Mouse (Mus musculus): Measurements from ENCODE around the gene Il17rc.

The Il17rc gene

GRCm38 (mm10) chr6:113499346-113499745 is 28.1 kb downstream of the Il17rc start:
- CTCF ChIA-PET: no interaction called here
- POLR2A ChIA-PET: interaction anchor here in 1 of 4 experiments (1.2 kb wide), 1 partner anchor 16 kb away, joined by 4 read pairs; no protein-coding TSS in a partner anchor

- CTCF ChIA-PET: interaction anchor here in 3 of 4 experiments (0.8 to 1.8 kb wide), 6 partner anchors 7 to 77 kb away, joined by 3 to 10 read pairs (median 4); no protein-coding TSS in a partner anchor
- POLR2A ChIA-PET: interaction anchor here (0.6 to 4.2 kb wide), 34 partner anchors 7 to 425 kb away, joined by 3 to 38 read pairs (median 4); partner anchors contain the start of genes Emc3 (in 2 of the 4), Fancd2 (in 2 of the 4), Creld1 (in 1 of the 4) and Fancd2os (in 1 of the 4)
Observed at GRCm38 (mm10) chr6:113501388-113502084, 30.3 kb downstream of the Il17rc start, which contains the start of gene Prrt3. Gene Prrt3 (minus strand): TSS chr6:113501931.

- ChIA-PET CTCF (interaction anchor here in 3 of 4 experiments (0.6 to 1.8 kb wide), 5 partner anchors 8 to 921 kb away, joined by 3 to 10 read pairs (median 4); no protein-coding TSS in a partner anchor), POLR2A (interaction anchor here (0.5 to 4.2 kb wide), 29 partner anchors 8 to 266 kb away, joined by 3 to 38 read pairs (median 4); partner anchors contain the start of genes Creld1 (in 1 of the 4), Emc3 (in 1 of the 4), Fancd2 (in 1 of the 4) and Fancd2os (in 1 of the 4))
Observed at GRCm38 (mm10) chr6:113502801-113503200, 31.6 kb downstream of the Il17rc start.

GRCm38 (mm10) chr6:113505689-113506088 is 34.5 kb downstream of the Il17rc start:
- POLR2A ChIA-PET: interaction anchor here in 3 of 4 experiments (0.5 to 1.5 kb wide), 15 partner anchors 11 to 245 kb away, joined by 3 to 8 read pairs (median 3); partner anchors contain the start of gene Fancd2os (in 1 of the 3)
- CTCF ChIA-PET: interaction anchor here in 2 of 4 experiments (0.6 to 2.2 kb wide), 5 partner anchors 11 to 745 kb away, joined by 3 to 9 read pairs (median 4); no protein-coding TSS in a partner anchor

- ChIA-PET CTCF (interaction anchor here in 1 of 4 experiments (2.2 kb wide), 1 partner anchor 13 kb away, joined by 9 read pairs; no protein-coding TSS in a partner anchor), POLR2A (interaction anchor here in 3 of 4 experiments (0.7 to 1.5 kb wide), 4 partner anchors 12 to 27 kb away, joined by 3 to 4 read pairs (median 3); no protein-coding TSS in a partner anchor)
Observed at GRCm38 (mm10) chr6:113507130-113507529, 35.9 kb downstream of the Il17rc start.

- ChIA-PET CTCF (interaction anchor here in 3 of 4 experiments (1.2 to 1.3 kb wide), 3 partner anchors 14 kb away, joined by 3 to 6 read pairs (median 4); no protein-coding TSS in a partner anchor), POLR2A (interaction anchor here in 3 of 4 experiments (0.6 to 1.7 kb wide), 11 partner anchors 11 to 432 kb away, joined by 3 to 9 read pairs (median 4); partner anchors contain the start of genes Emc3 (in 1 of the 3) and Fancd2 (in 1 of the 3))
Observed at GRCm38 (mm10) chr6:113508272-113508946, 37.2 kb downstream of the Il17rc start.

- ChIA-PET POLR2A (interaction anchor here in 2 of 4 experiments (0.6 to 1.7 kb wide), 8 partner anchors 11 to 433 kb away, joined by 3 to 9 read pairs (median 3); partner anchors contain the start of genes Emc3 (in 1 of the 2) and Fancd2 (in 1 of the 2)), CTCF (interaction anchor here in 3 of 4 experiments (1.2 to 1.3 kb wide), 3 partner anchors 14 to 15 kb away, joined by 3 to 6 read pairs (median 4); no protein-coding TSS in a partner anchor)
Observed at GRCm38 (mm10) chr6:113508947-113509280, 37.7 kb downstream of the Il17rc start.

- CTCF ChIA-PET: interaction anchor here in 2 of 4 experiments (0.8 to 1.5 kb wide), 2 partner anchors 19 to 44 kb away, joined by 3 to 5 read pairs; no protein-coding TSS in a partner anchor
- POLR2A ChIA-PET: interaction anchor here in 1 of 4 experiments (1.2 to 1.7 kb wide), 4 partner anchors 9 to 32 kb away, joined by 3 to 4 read pairs (median 3); no protein-coding TSS in a partner anchor
Observed at GRCm38 (mm10) chr6:113513944-113514343, 42.7 kb downstream of the Il17rc start.

GRCm38 (mm10) chr6:113514600-113514999 is 43.4 kb downstream of the Il17rc start:
- POLR2A ChIA-PET: interaction anchor here in 1 of 4 experiments (1.2 to 1.6 kb wide), 2 partner anchors 12 to 33 kb away, joined by 3 read pairs; no protein-coding TSS in a partner anchor
- CTCF ChIA-PET: no interaction called here

GRCm38 (mm10) chr6:113517434-113518080 is 46.3 kb downstream of the Il17rc start:
- CTCF ChIA-PET: no interaction called here
- POLR2A ChIA-PET: interaction anchor here in 1 of 4 experiments (1.0 to 1.2 kb wide), 3 partner anchors 15 to 34 kb away, joined by 3 to 4 read pairs (median 4); no protein-coding TSS in a partner anchor

- ChIA-PET CTCF (no interaction called here), POLR2A (interaction anchor here in 1 of 4 experiments (0.9 to 1.3 kb wide), 2 partner anchors 9 to 20 kb away, joined by 3 read pairs; no protein-coding TSS in a partner anchor)
Observed at GRCm38 (mm10) chr6:113522310-113522709, 51.1 kb downstream of the Il17rc start.

GRCm38 (mm10) chr6:113523420-113523819 is 52.2 kb downstream of the Il17rc start:
- CTCF ChIA-PET: no interaction called here
- POLR2A ChIA-PET: interaction anchor here in 2 of 4 experiments (0.7 to 1.3 kb wide), 4 partner anchors 10 to 30 kb away, joined by 3 read pairs; no protein-coding TSS in a partner anchor

GRCm38 (mm10) chr6:113530932-113531839 is 60.0 kb downstream of the Il17rc start, which contains the start of the genes Emc3 and Fancd2:
Gene Emc3 (minus strand): TSS chr6:113531652.
Gene Fancd2 (plus strand): TSS chr6:113531682.
- CTCF ChIA-PET: interaction anchor here in 2 of 4 experiments (0.6 to 2.3 kb wide), 3 partner anchors 14 to 37 kb away, joined by 3 to 10 read pairs (median 3); no protein-coding TSS in a partner anchor
- POLR2A ChIA-PET: interaction anchor here in 3 of 4 experiments (0.6 to 2.5 kb wide), 29 partner anchors 9 to 196 kb away, joined by 3 to 14 read pairs (median 3); partner anchors contain the start of genes Prrt3 (in 3 of the 3), Brk1 (in 1 of the 3), Creld1 (in 1 of the 3) and Il17rc (in 1 of the 3)

GRCm38 (mm10) chr6:113531840-113532404 is 60.7 kb downstream of the Il17rc start:
- POLR2A ChIA-PET: interaction anchor here (0.6 to 2.5 kb wide), 22 partner anchors 8 to 165 kb away, joined by 3 to 14 read pairs (median 4); partner anchors contain the start of genes Prrt3 (in 2 of the 4), Tatdn2 (in 2 of the 4), Brk1 (in 1 of the 4) and Jagn1 (in 1 of the 4)
- CTCF ChIA-PET: interaction anchor here in 3 of 4 experiments (0.7 to 1.3 kb wide), 4 partner anchors 14 to 107 kb away, joined by 3 read pairs; no protein-coding TSS in a partner anchor
